ENCODE assay signal across 14 mouse cellular contexts in genomic region chr13:93556119-93556518, GRCm38 (mm10).
"Had no signal": no experiment of that assay in that cellular context is flagged by ENCODE, and none has a peak within 500 bp of the region (broad histone marks: within the 10 kb centered on the region; RNA-seq: fewer than 3 reads in every experiment).

No protein-coding gene starts in this region.

- DNase-seq: gastrocnemius, postnatal 10 days; gastrocnemius, postnatal 25 days; heart, adult 18-20 months; heart, postnatal 10 days; kidney, adult 11 months; kidney, adult 2 months; kidney, adult 9 months; kidney, postnatal 14 days; kidney, postnatal 4 days; liver; liver, embryonic 13.5 days; liver, postnatal 0 days had no signal

- ATAC-seq: hindbrain, postnatal 0 days; intestine, embryonic 16.5 days; liver, postnatal 0 days had no signal
